Mouse (Mus musculus): Measurements from ENCODE around the gene Vmn1r45.
"Not testable (repeated sequence)": the region's sequence is repeated elsewhere in the genome, so short reads cannot be mapped to it uniquely, and the experiment has no call there.

The Vmn1r45 gene

DNA sequence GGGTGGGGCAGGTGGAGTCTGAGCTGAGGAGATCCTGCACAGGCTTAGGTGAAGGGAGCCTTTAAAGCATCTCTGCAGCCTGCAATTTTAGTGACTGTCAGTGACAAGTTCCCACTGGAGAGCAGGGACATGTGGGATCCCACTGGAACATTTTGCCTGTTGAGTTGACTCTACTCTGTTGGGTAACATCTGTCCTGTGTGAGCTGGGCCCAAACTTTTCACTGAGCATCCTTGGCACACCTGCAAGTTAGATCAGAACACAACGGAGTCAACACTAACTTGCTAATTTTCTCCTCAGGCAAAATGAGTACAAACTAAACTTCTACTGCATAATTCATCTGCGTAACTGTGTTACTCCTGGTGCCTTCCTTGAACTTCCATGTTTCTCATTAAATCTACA lies at the start of gene Vmn1r45:
Vmn1r45 (minus strand) TSS at position 101 of the 400 bp plus-strand sequence.
- not testable (repeated sequence) for DNase-seq (ENCODE audit: low spot score in 2 of 2)

DNA sequence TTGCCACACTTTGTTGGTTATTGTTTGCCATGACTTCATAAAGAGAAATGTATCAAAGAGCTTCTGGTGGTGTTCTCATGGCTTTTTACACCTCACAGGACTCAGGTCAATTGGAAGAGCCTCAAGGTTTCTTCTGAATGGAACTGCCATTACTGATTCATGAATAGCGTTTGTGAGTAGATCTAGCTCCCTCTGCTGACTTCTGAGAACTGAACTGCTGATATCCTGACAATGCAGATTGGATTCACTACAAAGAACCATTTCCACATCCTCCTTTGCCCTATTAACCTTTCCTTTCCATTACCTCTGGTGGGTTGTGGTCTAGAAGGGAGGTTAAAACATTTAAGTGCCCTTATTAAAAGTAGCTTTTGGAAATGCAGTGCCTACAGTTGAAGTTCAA lies 45.6 kb upstream of the Vmn1r45 start:
- DNase-seq (ENCODE audit: low spot score in 2 of 2) = no peak

DNA sequence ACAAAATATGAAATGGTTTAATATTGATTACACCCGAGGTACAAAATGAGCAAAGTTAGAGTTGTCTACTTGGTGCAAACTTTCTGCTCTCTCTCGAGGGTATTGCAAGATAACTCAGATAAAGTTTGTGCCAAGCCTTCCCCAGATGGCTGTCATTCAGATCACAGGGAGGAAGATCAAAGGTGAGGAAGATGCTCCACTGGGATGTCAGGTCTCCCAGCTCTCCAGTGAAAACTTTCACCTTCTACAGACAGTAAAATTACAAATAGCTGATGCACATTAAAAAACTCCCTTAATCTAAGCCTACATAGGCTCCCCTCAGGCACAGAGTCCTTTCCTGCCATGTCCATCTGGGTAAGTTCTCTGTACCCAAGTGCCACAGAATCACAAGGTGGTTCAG lies 28.6 kb upstream of the Vmn1r45 start, which contains the start of gene Vmn1r46:
Vmn1r46 (plus strand) TSS at position 301 of the 400 bp plus-strand sequence.
- no peak for DNase-seq (ENCODE audit: low spot score in 2 of 2)

DNA sequence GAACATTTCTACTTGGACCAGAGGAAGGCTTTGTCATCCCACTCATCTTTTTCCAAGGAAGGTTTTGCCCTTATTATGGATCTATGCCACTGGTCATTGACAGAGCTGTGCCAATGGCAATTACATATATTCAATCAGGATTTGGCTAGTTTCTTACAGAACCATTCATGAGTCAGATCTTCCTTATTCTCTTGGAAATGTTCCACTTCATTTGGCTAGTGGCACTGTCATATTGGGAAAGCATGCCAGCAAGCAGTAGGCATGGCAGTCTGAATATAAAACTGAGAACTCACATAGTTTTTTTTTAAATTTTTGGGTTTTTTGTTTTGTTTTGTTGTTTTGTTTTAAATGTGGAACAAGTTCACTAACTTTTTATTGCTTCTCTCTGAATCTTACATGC lies 25.9 kb upstream of the Vmn1r45 start:
- DNase-seq (ENCODE audit: low spot score in 2 of 2) = no peak

DNA sequence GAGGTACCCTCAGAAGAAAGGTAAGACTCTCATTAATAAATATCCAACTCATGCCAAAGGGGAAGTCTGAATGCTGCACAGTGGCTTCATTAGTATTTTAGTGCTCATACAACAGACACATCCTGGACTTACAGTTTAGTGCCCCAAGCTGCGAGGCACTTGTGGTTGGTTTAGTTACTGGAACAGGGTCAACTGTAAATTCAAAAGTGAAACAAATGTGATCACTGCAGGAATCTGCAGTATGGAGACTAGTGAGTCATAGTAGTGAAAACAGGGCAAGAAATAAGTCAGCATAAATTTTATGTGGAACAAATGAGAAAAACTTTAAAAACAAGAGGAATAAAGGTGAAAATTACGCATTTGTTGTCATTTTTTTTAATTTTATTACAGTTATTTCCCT lies 13.2 kb upstream of the Vmn1r45 start:
- no peak for DNase-seq (ENCODE audit: low spot score in 2 of 2)

DNA sequence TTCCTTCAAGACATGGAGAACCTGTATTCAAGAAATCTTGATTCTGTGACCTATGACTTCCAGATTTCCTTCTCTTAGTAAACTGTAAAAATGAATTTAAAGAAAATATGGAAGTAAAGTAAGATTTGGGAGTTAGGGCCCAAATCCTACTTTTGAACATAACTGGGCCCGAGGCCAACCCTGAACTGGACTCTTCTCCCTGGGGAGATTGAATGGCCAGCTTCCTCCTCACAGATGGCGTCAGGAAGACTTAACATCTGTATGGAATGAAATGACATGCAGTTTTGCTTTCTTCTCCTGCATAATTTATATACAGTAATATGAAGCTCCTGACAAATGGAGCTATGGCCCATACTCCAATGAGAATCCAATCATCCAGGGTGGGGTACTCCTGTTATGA lies 528 bp upstream of the Vmn1r45 start:
- DNase-seq (ENCODE audit: low spot score in 2 of 2) = no peak

DNA sequence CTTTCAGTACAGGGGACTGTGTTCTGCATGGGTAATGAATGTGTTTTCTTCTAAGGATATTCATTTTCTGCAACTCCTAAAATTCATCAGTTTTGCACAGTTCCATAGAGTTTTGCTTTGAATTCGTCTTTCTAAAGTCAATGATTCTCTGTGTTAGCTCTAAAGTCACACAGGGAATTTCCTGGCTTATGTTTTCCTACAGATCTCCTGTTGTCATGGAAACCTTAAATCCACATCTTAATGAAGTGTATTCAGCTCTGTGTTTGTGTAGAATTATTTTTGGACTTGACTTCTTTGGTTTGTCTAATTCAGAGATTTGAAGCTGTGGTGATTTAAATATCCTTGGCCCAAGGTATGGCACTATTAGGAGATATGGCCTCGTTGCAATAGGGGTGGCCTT lies 56.6 kb downstream of the Vmn1r45 start:
- no peak for DNase-seq (ENCODE audit: low spot score in 2 of 2)

DNA sequence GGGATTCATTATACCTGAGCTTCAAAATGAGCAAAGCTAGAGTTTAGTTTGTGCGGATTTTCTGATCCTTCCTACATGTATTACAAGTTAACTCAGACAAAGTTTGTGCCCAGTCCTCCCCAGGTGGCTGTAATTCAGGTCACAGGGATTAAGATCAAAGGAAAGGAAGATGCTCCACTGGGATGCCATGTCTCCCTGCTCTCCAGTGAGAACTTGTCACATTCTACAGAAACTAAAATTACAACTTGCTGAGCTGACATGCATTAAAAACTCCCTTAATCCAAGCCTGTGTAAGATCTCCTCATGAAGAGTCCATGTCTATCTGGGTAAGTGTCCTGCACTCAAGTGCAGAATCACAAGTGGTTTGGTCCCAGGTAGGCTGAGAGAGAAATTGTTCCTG lies 57.0 kb downstream of the Vmn1r45 start, which contains the start of gene Vmn1r44:
Vmn1r44 (plus strand) TSS at position 301 of the 400 bp plus-strand sequence.
- DNase-seq (ENCODE audit: low spot score in 2 of 2) = no peak
